Mouse (Mus musculus): ENCODE results near the gene Prkaa1.

Gene Prkaa1

GRCm38 (mm10) chr15:5173217-5173820 lies 29.7 kb downstream of the Prkaa1 start:
- DNase-seq (ENCODE audit: low spot score), result no peak

GRCm38 (mm10) chr15:5184668-5185330 lies 41.1 kb downstream of the Prkaa1 start:
- no peak for DNase-seq (ENCODE audit: low spot score)

DNA sequence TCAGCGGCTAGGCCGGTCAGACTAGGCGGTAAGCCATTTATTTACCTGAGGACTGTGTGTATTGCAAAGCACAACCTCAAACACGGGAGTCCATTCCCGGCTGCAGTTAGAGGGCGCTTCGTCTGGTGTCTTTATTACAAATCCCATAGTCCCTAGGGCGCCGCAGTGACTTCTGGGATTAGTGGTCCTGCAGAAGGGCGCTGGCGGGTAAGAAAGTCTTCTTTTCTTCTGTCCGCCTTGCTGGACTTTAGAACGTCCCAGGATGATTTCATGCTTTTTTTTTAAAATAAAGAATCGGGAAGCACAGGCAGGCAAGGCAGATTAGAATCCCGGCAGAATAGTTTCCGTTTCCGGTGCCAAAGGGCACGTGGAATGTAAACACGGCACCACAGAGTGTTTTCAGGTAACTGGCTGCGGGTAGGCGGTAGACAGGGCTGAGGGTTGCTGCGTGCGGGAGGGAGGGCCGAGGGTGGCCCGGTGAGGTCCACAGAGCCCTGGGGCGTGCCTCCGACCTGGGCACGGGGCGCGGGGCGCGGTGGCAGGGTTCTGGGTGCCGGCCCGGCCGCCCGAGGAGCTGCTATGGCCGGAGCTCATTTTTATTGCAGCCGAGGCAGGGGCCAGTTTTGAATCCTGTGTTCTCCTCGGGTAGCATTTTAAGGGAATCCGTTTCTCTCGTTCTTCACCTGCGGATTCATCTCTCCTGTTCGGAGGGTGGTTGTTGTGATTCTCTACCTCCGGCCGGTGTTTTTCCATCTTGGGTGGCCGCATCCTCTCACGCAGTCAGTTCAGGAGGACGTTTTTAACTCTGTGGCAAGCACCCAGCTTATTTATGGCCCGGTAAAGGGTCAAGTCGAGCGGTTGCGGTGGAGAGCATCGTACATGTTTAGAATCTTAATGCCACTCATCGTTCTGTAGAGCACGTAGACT lies 42.0 kb downstream of the Prkaa1 start, which contains the start of gene Ttc33:
Gene Ttc33 (plus strand): TSS at position 160 of the 927 bp plus-strand sequence.
- DNase-seq (ENCODE audit: low spot score), result peak; percentile 58

DNA sequence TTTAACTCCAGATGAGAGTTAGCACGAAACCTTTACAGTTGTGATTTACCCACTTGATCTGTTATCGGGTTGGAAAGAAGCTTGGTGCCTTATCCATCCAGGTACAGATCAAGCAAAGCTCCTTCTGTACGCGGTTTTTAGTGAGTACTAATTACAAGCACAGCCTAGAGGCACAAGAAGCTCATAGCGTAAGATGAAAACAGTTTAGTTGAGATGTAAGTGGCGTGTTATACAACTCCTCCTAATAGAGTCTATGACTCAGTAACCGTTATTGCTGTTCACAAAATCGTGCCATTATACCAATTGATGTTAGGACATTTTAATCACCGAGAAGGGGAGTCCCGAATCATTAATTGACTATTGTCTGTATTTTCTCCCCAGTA lies 42.6 kb downstream of the Prkaa1 start:
- DNase-seq (ENCODE audit: low spot score), result no peak

- DNase-seq (ENCODE audit: low spot score), result no peak
Measured at GRCm38 (mm10) chr15:5187116-5187515, 43.5 kb downstream of the Prkaa1 start.

DNA sequence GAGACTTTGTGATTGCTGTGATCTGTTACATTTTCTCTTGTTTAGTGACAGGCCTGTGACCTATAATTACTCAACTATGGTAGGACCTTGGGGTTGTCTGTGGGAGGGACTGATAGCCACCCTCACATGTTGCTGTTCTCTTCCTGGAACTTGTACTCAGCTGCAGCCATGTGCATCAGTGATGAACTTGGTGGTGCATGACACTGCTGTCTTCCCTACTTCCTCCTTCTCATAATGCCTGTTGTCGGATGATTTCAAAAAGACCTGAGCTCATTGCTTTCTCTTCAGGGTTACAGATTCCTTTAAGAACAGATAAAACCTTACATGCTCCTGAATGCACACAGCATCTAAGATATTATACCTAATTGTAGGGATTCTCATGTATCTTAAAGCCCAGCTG lies 44.4 kb downstream of the Prkaa1 start:
- DNase-seq (ENCODE audit: low spot score), result no peak

GRCm38 (mm10) chr15:5189504-5190093 lies 45.9 kb downstream of the Prkaa1 start:
- no peak for DNase-seq (ENCODE audit: low spot score)

- no peak for DNase-seq (ENCODE audit: low spot score)
Measured at GRCm38 (mm10) chr15:5193833-5194232, 50.2 kb downstream of the Prkaa1 start.

GRCm38 (mm10) chr15:5194446-5194845 lies 50.8 kb downstream of the Prkaa1 start:
- no peak for DNase-seq (ENCODE audit: low spot score)

DNA sequence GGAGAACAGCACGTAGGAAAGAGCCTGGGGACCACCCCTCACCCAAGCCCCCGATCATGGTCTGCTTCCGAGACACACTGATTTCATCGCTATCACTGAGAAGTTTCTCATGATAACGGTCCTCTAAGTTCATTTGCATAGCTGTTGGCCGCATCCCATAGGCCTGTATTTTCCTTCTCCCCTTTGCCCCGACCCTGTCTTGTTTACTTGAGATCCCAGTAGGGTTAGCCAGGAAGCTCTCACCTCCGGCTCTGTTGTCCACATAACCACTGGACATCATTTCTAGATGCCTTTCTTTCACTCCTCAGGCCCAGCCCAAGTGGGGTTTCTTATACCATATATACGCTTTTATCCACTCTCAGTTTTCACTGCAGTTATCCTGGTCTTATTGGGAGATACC lies 51.3 kb downstream of the Prkaa1 start:
- DNase-seq (ENCODE audit: low spot score), result no peak

DNA sequence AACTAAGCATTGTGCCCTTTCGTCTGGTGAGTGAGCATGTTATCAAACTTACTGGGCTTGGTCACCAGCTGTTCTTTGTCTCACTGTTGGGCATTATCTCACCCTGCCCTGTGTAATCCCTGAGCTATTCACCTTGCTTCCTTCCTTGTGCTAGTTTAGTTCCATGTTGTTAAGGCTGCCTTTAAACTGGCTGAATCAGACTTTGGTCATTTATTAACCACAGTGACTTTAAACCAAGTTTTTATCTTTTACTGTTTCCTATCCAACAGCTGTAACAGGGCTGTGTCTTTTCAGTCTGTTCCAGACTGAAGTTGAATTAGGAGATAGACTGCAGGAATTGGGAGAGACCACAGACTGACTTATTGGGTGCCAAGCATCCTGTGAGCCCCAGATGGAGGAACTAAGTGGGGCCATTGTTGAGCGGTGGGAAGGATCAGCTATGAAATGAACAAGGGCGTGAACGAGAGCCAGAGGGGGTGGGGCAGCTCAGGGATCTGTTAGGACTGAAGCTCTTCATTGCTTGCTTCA lies 52.4 kb downstream of the Prkaa1 start:
- DNase-seq (ENCODE audit: low spot score), result no peak

DNA sequence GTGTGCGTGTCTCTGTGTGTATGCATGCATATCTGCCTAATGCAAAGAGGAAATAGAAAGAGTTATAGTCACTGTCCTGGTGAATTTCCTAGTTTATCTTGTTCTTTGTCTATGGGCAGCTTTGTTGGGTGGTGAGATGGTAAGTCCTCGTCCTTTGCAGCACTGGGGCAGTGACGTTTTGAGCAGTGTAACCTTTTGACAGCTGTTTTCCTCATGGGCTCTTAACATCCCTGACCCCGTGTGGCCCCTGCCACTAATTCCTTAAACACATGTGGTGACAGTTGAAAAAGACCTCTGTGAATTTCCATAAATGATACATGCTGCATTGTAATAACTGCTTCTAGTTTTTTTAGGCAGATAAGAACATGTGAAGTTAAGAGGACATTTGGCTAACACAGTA lies 53.0 kb downstream of the Prkaa1 start:
- no peak for DNase-seq (ENCODE audit: low spot score)

GRCm38 (mm10) chr15:5205222-5205621 lies 61.6 kb downstream of the Prkaa1 start:
- DNase-seq (ENCODE audit: low spot score), result no peak

DNA sequence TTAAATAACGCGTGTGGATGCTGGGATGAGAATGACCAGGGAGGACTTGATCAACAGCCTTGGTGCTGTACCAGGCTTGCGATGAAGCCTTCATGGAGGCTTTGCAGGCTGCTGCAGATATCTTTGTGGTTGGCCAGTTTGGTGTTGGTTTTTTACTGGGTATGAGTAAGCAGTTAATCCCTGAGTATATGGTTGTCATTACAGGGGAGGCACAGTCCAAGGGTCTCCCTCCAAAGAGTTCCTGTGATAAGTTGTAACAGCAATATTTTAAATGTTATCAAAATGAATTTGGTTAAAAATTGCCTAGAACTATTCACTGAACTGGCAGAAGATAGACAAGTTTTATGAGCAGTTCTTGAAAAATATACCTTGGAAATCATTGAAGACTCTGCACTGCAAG lies 65.5 kb downstream of the Prkaa1 start:
- no peak for DNase-seq (ENCODE audit: low spot score)

GRCm38 (mm10) chr15:5220491-5220890 lies 76.8 kb downstream of the Prkaa1 start:
- no peak for DNase-seq (ENCODE audit: low spot score)

GRCm38 (mm10) chr15:5230746-5231145 lies 87.1 kb downstream of the Prkaa1 start:
- DNase-seq (ENCODE audit: low spot score), result peak; percentile 52

All from T-cell, adult 2 months (primary cell).